Mouse (Mus musculus): ENCODE data around the gene Topors. TPM values are rescaled to one million over a fixed set of nuclear protein-coding genes. Genes with fewer than 3 reads are reported as not detected.

Gene Topors
- total RNA-seq, 2 experiments from 2014 or later: 13.1 to 15.9 TPM

Other genes with a start within 250 kb of the Topors start
- gene Aco1, start 126.8 kb downstream of the Topors start, total RNA-seq (2021): 10 to 100 TPM; 23.3 to 28.7 TPM
- gene Ddx58, start 30.0 kb downstream of the Topors start, total RNA-seq (2021): 1 to 10 TPM; 3.8 to 6.3 TPM
- 10 to 100 TPM; 46.8 to 64.0 TPM for gene Smim27, start 271 bp downstream of the Topors start, total RNA-seq (2021)
- 100 to 1,000 TPM; 196 to 243 TPM for gene Ndufb6, start 9.6 kb upstream of the Topors start, total RNA-seq (2021)
- not detected for gene Tmem215, start 202.3 kb upstream of the Topors start, total RNA-seq (2021)

All from gastrocnemius, postnatal 10 days (tissue).